Mouse (Mus musculus) adrenal gland (tissue): ENCODE data around the gene Wwp2.
"Not testable (repeated sequence)": the region's sequence is repeated elsewhere in the genome, so short reads cannot be mapped to it uniquely, and the experiment has no call there.

Experiments
- intact Hi-C: fragments of 180-260 bp; cut with DNase I; formaldehyde crosslinking; loops from one replicate; pipeline ENCODE4 v1.15.1; 2025

The Wwp2 gene

GRCm38 (mm10) chr8:107472403-107473100 lies 36.4 kb downstream of the Wwp2 start:
- intact Hi-C loops = no loop called here

- intact Hi-C loops = no loop called here
Observed at GRCm38 (mm10) chr8:107473369-107473768, 37.2 kb downstream of the Wwp2 start.

DNA sequence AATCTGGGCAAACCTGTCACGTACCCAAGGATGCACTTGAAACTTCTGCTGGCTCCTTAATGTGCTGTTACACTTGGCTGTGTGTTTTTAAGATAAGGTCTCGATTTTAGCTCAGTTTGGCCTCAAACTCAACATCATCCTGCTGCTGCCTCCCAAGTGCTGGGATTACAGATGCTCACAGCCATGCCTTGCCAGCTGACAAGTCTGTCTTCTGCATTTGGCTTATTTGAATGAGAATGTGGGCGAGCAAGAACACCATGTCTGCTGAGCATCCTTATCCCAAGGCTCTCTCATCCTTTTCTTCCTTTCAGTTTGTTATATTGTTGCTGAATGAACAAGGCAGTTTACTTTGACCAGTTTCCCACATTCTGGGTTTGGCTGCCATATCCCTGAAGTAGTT lies 39.4 kb downstream of the Wwp2 start:
- intact Hi-C loops = no loop called here

DNA sequence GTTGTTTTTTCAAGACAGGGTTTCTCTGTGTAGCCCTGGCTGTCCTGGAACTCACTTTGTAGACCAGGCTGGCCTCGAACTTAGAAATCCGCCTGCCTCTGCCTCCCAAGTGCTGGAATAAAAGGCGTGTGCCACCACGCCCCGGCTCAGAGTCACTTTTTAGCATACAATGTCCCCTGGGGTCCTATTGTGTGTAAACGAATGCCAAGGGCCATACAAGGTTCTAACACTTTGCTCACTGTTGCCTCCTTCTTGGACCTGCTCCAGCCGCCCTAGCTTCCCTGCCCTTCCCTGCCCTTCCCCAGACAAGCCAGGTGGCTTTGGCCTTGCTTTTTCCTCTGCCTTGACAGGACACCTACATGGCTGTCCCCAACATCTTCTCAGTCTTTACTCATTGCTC lies 40.6 kb downstream of the Wwp2 start:
- intact Hi-C loops = not testable (repeated sequence)

GRCm38 (mm10) chr8:107478728-107479127 lies 42.6 kb downstream of the Wwp2 start:
- intact Hi-C loops = no loop called here

DNA sequence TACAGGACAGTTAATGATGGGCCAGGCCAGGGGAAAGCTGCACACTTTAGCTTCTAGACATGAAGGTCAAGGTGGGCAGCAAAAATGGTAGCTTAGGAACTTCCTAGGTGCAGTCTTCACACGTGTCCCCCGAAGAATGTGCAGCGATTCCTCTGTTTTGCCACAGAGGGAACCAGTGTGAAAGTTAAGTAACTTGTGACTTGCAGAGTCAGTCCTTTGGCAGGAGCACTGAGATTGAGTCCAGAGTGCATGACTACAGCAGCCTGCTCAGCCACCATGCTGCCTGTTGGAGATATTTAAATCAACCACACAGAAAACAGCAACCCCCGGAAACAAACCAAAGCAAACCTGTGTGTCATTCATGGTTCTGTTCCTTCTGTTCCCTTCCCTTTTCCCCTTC lies 44.3 kb downstream of the Wwp2 start:
- intact Hi-C loops = no loop called here

DNA sequence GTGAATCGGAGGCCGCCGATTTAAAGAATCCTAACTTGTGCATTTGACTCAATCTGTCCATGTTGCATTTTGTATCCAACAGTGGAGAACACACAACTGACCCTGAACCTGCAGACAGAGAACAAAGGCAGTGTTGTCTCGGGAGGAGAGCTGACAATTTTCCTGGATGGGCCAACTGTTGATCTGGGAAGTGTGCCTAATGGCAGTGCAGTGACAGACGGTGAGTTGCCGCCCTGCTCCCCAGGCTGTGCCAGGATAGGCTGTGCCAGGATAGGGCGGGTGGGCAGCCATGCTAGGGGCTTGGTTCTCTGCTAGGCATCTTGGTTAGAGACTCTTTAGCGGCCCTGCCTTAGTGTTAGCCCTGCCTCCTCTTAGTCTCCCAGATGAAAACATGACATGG lies 47.1 kb downstream of the Wwp2 start:
- intact Hi-C loops = no loop called here

- intact Hi-C loops = no loop called here
Observed at GRCm38 (mm10) chr8:107484956-107485355, 48.8 kb downstream of the Wwp2 start.

- intact Hi-C loops = no loop called here
Observed at GRCm38 (mm10) chr8:107488551-107488950, 52.4 kb downstream of the Wwp2 start.

DNA sequence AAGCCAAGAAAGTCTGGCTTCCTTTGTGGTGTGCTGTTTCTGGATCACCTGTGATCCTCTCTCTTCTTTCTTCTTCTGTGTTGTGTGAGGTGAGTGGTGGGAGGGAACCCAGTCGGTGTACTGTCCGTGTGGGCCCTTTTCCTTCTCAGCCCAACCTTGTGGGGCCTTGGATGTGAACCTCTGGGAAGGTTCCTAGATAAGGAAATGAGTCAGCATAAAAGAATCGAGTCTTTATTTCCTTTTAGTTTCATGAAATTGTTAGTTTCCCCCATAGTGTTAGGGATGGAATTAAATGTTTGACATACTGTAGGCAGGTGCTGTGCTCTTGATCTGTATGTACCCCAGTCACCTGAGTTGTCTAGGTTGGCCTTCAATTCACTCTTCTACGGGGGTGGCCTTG lies 52.9 kb downstream of the Wwp2 start:
- intact Hi-C loops = no loop called here

GRCm38 (mm10) chr8:107489921-107490320 lies 53.8 kb downstream of the Wwp2 start:
- intact Hi-C loops = no loop called here

- intact Hi-C loops = no loop called here
Observed at GRCm38 (mm10) chr8:107490649-107491048, 54.5 kb downstream of the Wwp2 start.

DNA sequence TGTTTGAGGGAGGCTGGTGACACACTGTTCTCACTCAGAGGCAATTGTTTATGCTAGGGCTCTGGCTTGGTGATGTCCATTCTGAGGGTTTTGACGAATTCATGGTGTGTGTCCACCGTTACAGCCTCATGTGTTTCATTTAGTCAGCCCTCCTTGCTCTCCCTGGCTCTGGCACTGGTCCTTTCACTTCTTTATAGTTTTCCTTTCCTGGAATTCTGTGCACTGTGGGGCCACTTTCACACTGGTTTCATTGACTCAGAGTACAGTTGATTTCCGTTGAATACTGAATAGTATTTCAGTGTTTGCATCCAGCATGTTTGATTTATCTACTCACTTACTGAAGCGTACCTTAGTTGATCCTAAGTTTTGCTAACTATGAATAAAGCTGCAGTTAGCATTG lies 55.0 kb downstream of the Wwp2 start:
- intact Hi-C loops = no loop called here

GRCm38 (mm10) chr8:107491831-107492230 lies 55.7 kb downstream of the Wwp2 start:
- intact Hi-C loops = no loop called here

GRCm38 (mm10) chr8:107492802-107493201 lies 56.6 kb downstream of the Wwp2 start:
- intact Hi-C loops = no loop called here

GRCm38 (mm10) chr8:107495425-107495824 lies 59.3 kb downstream of the Wwp2 start:
- intact Hi-C loops = no loop called here

DNA sequence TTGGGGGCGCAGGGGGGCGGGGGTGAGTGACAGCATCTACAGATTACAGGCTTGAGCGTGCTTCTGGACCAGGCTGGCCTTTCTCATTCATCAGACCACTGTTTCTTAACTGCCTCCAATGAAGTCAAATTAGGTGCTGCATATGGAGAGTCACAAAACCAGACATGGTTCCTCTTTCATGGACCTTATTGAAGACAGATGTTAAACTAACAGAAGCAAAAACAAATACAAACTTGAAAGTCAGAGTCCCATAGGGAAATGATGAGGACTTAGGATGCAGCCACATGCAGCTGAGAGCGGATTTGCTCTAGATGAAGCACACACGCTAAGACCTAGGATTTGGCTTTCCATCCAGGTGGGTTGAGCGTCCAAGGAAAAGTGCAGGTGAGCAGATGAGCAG lies 61.5 kb downstream of the Wwp2 start:
- intact Hi-C loops = no loop called here

GRCm38 (mm10) chr8:107498390-107498789 lies 62.2 kb downstream of the Wwp2 start:
- intact Hi-C loops = no loop called here

GRCm38 (mm10) chr8:107498806-107499205 lies 62.6 kb downstream of the Wwp2 start:
- intact Hi-C loops = no loop called here

DNA sequence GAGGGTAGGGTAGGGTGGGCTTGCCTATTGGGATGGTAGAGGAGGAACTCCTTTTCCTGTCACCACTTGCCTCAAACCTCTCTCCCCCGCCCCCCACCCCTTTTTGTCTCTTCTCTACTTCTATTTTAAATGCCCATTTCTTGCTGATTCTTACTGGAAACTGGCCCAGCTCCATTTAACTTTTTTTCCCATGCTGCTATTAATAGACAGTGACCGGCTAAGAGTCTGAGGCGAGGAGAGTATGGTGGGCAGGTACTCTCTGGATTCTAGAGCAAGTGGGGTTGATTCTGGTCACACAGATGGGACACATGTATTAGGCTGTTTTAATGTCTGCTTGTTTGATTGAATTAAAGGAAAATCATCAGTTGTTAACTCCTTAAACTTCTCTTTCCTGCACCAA lies 63.4 kb downstream of the Wwp2 start:
- intact Hi-C loops = no loop called here

DNA sequence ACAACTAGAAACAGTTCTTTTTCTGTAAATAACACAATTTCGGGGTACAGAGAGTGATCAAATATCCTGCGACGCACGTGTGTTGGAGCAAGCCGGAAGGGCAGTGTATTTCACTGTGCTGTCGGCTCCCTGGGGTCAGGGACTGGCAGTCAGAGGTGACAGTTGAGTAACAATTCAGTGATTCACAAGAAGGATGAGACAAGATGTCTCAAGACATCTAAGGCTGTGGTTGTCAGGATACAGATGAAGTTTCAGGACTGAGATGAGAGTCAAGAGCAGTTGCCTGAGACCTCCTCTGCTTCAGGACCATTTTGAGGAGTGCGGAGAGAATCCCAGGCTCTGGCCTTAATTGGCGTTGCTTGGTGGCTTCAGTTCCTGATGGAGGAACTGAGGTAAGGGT lies 66.2 kb downstream of the Wwp2 start:
- intact Hi-C loops = no loop called here

DNA sequence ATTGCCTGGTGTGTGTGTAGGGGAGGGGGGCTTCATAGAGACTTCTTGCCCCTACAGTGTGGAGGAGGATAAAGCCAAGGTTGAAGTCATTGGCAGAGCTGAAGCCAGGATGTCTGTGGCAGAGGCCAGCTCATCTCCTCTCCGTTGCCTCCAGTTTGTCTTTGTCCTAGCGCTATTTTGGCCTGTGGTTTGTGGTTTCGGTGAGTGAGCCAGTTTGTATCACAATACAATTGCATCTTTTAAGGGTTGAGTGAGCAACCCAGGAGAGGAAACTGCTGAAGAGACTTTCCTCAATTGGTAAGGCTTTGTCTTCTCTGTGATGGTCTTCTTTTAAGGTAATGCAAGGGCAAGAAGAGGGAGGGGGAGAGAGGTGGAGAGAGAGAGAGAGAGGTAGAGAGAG lies 66.8 kb downstream of the Wwp2 start:
- intact Hi-C loops = no loop called here

DNA sequence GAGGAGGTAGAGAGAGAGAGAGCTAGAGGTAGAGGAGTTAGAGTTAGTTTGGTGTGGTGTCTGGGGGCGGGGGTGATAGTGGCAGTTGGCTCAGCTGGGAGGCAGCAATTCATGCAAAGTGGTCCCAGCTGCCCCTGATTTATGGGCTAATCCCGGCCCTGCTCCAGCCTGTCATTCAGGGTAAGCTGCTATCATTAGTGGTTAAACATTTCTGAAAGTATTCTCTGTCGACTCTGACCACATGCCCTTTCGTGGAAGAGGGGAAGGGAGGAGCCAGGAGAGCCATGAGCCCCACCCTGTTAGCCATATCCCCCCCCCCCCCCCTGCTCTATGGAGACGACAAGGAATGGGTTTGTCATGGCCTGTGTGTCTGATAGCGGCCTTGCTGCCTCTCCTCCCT lies 67.2 kb downstream of the Wwp2 start:
- intact Hi-C loops = no loop called here
